ENCODE assay signal across 8 mouse cellular contexts in the genomic region with DNA sequence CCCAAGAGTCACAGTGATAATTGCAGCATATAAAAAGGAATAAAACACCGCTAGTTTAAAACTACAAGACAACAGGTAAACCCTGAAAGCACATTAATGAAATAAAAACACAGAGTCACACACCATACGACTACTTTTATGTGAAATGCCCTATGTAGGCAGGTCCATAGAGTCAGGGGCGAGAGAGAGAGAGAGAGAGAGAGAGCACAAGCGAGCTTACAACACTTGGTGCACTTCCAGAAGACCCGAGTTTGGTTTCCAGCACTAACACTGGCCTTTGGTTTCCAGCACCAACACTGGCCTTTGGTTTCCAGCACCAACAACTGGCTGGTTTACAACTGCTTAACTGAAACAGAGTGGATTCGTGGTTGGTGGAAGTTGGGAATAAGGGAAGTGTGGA. TPM values are rescaled to one million over a fixed set of nuclear protein-coding genes. Genes with fewer than 3 reads are reported as not detected.
DNase-seq lines count a peak whose midpoint lies in the region; ATAC-seq lines count a peak whose summit lies in the region.

No protein-coding gene starts in this region.

- H3K27me3 ChIP-seq in forebrain, embryonic 13.5 days = no peaks in the 10 kb centered on the region
- H3K27me3 ChIP-seq in liver, embryonic 11.5 days (replicated peaks; ENCODE audit: control insufficient read depth, insufficient read depth, low read length) = no peaks in the 10 kb centered on the region

- DNase-seq in cerebellum, adult 11 months = peak; percentile 4
- DNase-seq in cerebellum, postnatal 25 days = no peak
- peak; percentile 32 for DNase-seq in 416B (ENCODE audit: low read depth)
- DNase-seq in liver, embryonic 11.5 days (ENCODE audit: low spot score) = no peak
- DNase-seq in testis, postnatal 10 days (ENCODE audit: low spot score) = no peak
- DNase-seq in thymus, postnatal 4 days = no peak
- no peak for DNase-seq in left cerebral cortex, adult 11 months (ENCODE audit: low spot score)

- H3K4me3 ChIP-seq in forebrain, embryonic 13.5 days = peak overlapping the region; percentile 99
- H3K4me3 ChIP-seq in liver, embryonic 11.5 days (ENCODE audit: low read depth, low read length) = peak overlapping the region; percentile 98

- peaks cover 30% of the 10 kb centered on the region for H3K4me1 ChIP-seq in forebrain, embryonic 13.5 days
- peaks cover 14% of the 10 kb centered on the region for H3K4me1 ChIP-seq in liver, embryonic 11.5 days (replicated peaks; ENCODE audit: control insufficient read depth, insufficient read depth, low read length)

- H3K9ac ChIP-seq in forebrain, embryonic 13.5 days = peak overlapping the region; percentile 98; the same call in 1 of the 2 replicates
- peak overlapping the region; percentile 90 for H3K9ac ChIP-seq in liver, embryonic 11.5 days (ENCODE audit: low read depth, low read length)

- H3K4me2 ChIP-seq in forebrain, embryonic 13.5 days = peak overlapping the region; percentile 82
- peak overlapping the region; percentile 84 for H3K4me2 ChIP-seq in liver, embryonic 11.5 days

- H3K27ac ChIP-seq in forebrain, embryonic 13.5 days = peak overlapping the region; percentile 93; the same call in 1 of the 2 replicates
- H3K27ac ChIP-seq in liver, embryonic 11.5 days (ENCODE audit: low read depth, low read length) = no peak overlapping the region

- 42% methylated on average over 6 of the region's 6 CpGs for WGBS in forebrain, embryonic 13.5 days
- 37% methylated on average over 6 of the region's 6 CpGs for WGBS in liver, embryonic 11.5 days

- ATAC-seq in forebrain, embryonic 13.5 days = 0 out of 2 replicates have a peak, but pooled peaks have one; percentile 29
- no peak for ATAC-seq in liver, embryonic 11.5 days (replicated peaks; ENCODE audit: low FRiP score)

- H3K36me3 ChIP-seq in forebrain, embryonic 13.5 days (ENCODE audit: poor library complexity, severe bottlenecking) = 0 out of 2 replicates have a peak, but pooled peaks cover 5% of the 10 kb centered on the region
- H3K36me3 ChIP-seq in liver, embryonic 11.5 days (ENCODE audit: control insufficient read depth, insufficient read depth, low read length) = no peaks in the 10 kb centered on the region; the same call in 1 of the 2 replicates

- H3K9me3 ChIP-seq in forebrain, embryonic 13.5 days (replicated peaks) = no peaks in the 10 kb centered on the region
- H3K9me3 ChIP-seq in liver, embryonic 11.5 days (ENCODE audit: control insufficient read depth, low read length) = no peaks in the 10 kb centered on the region

RNA-seq across cellular contexts. Expression of a gene that starts 0.6 kb away (rescaled TPM):
- 29.3 TPM in 2 replicates for polyA plus RNA-seq in forebrain, embryonic 13.5 days (2015; fragmentation: Nextera tagmentation; extraction: Ambion mirVana)
- 14.8 and 18.0 TPM in 2 replicates for polyA plus RNA-seq in liver, embryonic 11.5 days (2014; fragmentation: Nextera tagmentation; extraction: Ambion mirVana)

RNA-seq across cellular contexts. Expression of a gene that starts 59.4 kb away (rescaled TPM):
- 48.7 and 49.3 TPM in 2 replicates for polyA plus RNA-seq in forebrain, embryonic 13.5 days (2015; fragmentation: Nextera tagmentation; extraction: Ambion mirVana)
- polyA plus RNA-seq in liver, embryonic 11.5 days (2014; fragmentation: Nextera tagmentation; extraction: Ambion mirVana) = 129 and 132 TPM in 2 replicates

Comparison
In these comparisons a context has a peak if more than half of its experiments do, and no peak if none do; other contexts are left out.
1. DNase-seq: peak in cerebellum, adult 11 months (single experiment) and 416B (single experiment); none in cerebellum, postnatal 25 days (0 of 2), liver, embryonic 11.5 days (single experiment), testis, postnatal 10 days (single experiment), thymus, postnatal 4 days (single experiment) and left cerebral cortex, adult 11 months (single experiment).